Mouse (Mus musculus) forebrain, embryonic 14.5 days (tissue): ENCODE results near the gene RPS10-NUDT3. TPM values are rescaled to one million over a fixed set of nuclear protein-coding genes. Genes with fewer than 3 reads are reported as not detected.

Source experiments
- ATAC-seq: fragments of 200-750 bp; cut with Nextera tagmentation; 2 replicates; pipeline ENCODE4 v1.8.0; 2017; ENCODE audit warnings: mild to moderate bottlenecking, moderate library complexity
- DNase-seq: peaks from one replicate; pipeline ENCODE4 v3.0.0-alpha.2; 2015; ENCODE audit warnings: low spot score
- H3K27ac ChIP-seq: fragments of 300-500 bp; sonication (generic); 2 replicates; pipeline ENCODE4 v1.5.1; 2014; ENCODE audit warnings: low read depth, mild to moderate bottlenecking, control low read depth, low read length, moderate library complexity
- H3K27me3 ChIP-seq: fragments of 300-500 bp; sonication (generic); replicated peaks from 2 replicates; pipeline ENCODE4 v1.6.1; 2014; ENCODE audit warnings: low read length, control low read depth, mixed read lengths; ENCODE audit not compliant: control insufficient read depth, insufficient read depth
- H3K36me3 ChIP-seq: fragments of 300-500 bp; sonication (generic); 2 replicates; pipeline ENCODE4 v1.6.1; 2014; ENCODE audit warnings: low read length, control low read depth; ENCODE audit not compliant: control insufficient read depth, insufficient read depth
- H3K4me1 ChIP-seq: fragments of 300-500 bp; sonication (generic); 2 replicates; pipeline ENCODE4 v1.6.1; 2014; ENCODE audit warnings: antibody characterized with exemption, low read length, control low read depth; ENCODE audit not compliant: control insufficient read depth, insufficient read depth
- H3K4me2 ChIP-seq: fragments of 300-500 bp; sonication (generic); 2 replicates; pipeline ENCODE4 v1.6.1; 2014; ENCODE audit warnings: mild to moderate bottlenecking, control low read depth, low read length
- H3K4me3 ChIP-seq: fragments of 300-500 bp; sonication (generic); 2 replicates; pipeline ENCODE4 v1.5.1; 2014; ENCODE audit warnings: low read depth, low read length, control low read depth
- H3K9ac ChIP-seq: fragments of 300-500 bp; sonication (generic); 2 replicates; pipeline ENCODE4 v1.6.1; 2014; ENCODE audit warnings: mild to moderate bottlenecking, low read length, control low read depth, moderate library complexity
- H3K9me3 ChIP-seq: fragments of 300-500 bp; sonication (generic); replicated peaks from 2 replicates; pipeline ENCODE4 v1.6.1; 2016; ENCODE audit warnings: low read length, control low read depth, mixed read lengths; ENCODE audit not compliant: control insufficient read depth
- WGBS: fragments of 180-500 bp; shearing (Covaris S2); extraction: QIAGEN DNeasy Blood & Tissue Kit; methylation state at CpG from one replicate; pipeline ENCODE4 v1.1.7; 2014; 5-methylcytosine and 5-hydroxymethylcytosine counted together
- polyA plus RNA-seq: library from polyadenylated mRNA; unstranded; fragments of >200 nt; fragmentation: Nextera tagmentation; extraction: Ambion mirVana; gene quantifications from 2 replicates; pipeline ENCODE4 v1.2.1, GENCODE M21; 2014

The RPS10-NUDT3 gene
- polyA plus RNA-seq, 1 experiment from 2014 or later: not detected

GRCm38 (mm10) chr17:27565163-27565941 lies 69.7 kb downstream of the RPS10-NUDT3 start, which contains the start of gene AI413582:
TSS of gene AI413582 (minus strand) at chr17:27565756.
- DNase-seq: peak; percentile 94
- ATAC-seq: peak; percentile 96

GRCm38 (mm10) chr17:27564391-27565162 lies 70.4 kb downstream of the RPS10-NUDT3 start:
- no peaks in the 10 kb centered on the region for H3K27me3 ChIP-seq
- H3K9me3 ChIP-seq: no peaks in the 10 kb centered on the region
- DNase-seq (no peak), ATAC-seq (no peak)
- H3K9ac ChIP-seq: peak overlapping the region; percentile 75
- peak overlapping the region; percentile 56 for H3K4me3 ChIP-seq
- peaks cover 5% of the 10 kb centered on the region; the same call in 1 of the 2 replicates for H3K4me1 ChIP-seq
- H3K36me3 ChIP-seq: peaks cover 18% of the 10 kb centered on the region; the same call in 1 of the 2 replicates
- 0 out of 2 replicates have a peak overlapping the region, but pooled peaks have one; percentile 44 for H3K27ac ChIP-seq
- 11% methylated on average over 20 of the region's 20 CpGs for WGBS
- peak overlapping the region; percentile 92 for H3K4me2 ChIP-seq

More at GRCm38 (mm10) chr17:27565163-27565941, 69.7 kb downstream of the RPS10-NUDT3 start, which contains the start of gene AI413582:
- Histone ChIP-seq H3K27ac (peak within 1 kb of the TSS; percentile 44; the same call in 1 of the 2 replicates), H3K36me3 (peaks cover 14% of the 10 kb centered on the region; the same call in 1 of the 2 replicates), H3K27me3 (no peaks in the 10 kb centered on the region), H3K4me1 (peaks cover 5% of the 10 kb centered on the region; the same call in 1 of the 2 replicates), H3K4me3 (peak within 1 kb of the TSS; percentile 56), H3K4me2 (peak within 1 kb of the TSS; percentile 92), H3K9ac (peak within 1 kb of the TSS; percentile 75), H3K9me3 (no peaks in the 10 kb centered on the region)
- WGBS: under 1% methylated on average over 56 of the region's 58 CpGs

- Histone ChIP-seq H3K36me3 (peaks cover 18% of the 10 kb centered on the region; the same call in 1 of the 2 replicates), H3K4me3 (no peak overlapping the region), H3K9ac (no peak overlapping the region), H3K27me3 (no peaks in the 10 kb centered on the region), H3K4me1 (peaks cover 7% of the 10 kb centered on the region), H3K9me3 (no peaks in the 10 kb centered on the region), H3K4me2 (no peak overlapping the region), H3K27ac (no peak overlapping the region)
- no peak for ATAC-seq
- whole genome bisulfite sequencing: 53% methylated on average over 7 of the region's 7 CpGs
- DNase-seq: no peak
Measured at GRCm38 (mm10) chr17:27563771-27564244, 71.2 kb downstream of the RPS10-NUDT3 start.

GRCm38 (mm10) chr17:27561809-27562526 lies 73.1 kb downstream of the RPS10-NUDT3 start:
- ATAC-seq: no peak
- H3K4me1 ChIP-seq: peaks cover 20% of the 10 kb centered on the region

GRCm38 (mm10) chr17:27560926-27561480 lies 74.0 kb downstream of the RPS10-NUDT3 start:
- Histone ChIP-seq H3K4me2 (no peak overlapping the region), H3K27me3 (no peaks in the 10 kb centered on the region), H3K9me3 (no peaks in the 10 kb centered on the region), H3K36me3 (peaks cover 18% of the 10 kb centered on the region; the same call in 1 of the 2 replicates), H3K27ac (no peak overlapping the region), H3K9ac (no peak overlapping the region), H3K4me1 (peaks cover 20% of the 10 kb centered on the region), H3K4me3 (no peak overlapping the region)
- 88% methylated on average over 13 of the region's 13 CpGs for WGBS
- no peak for ATAC-seq
- DNase-seq: no peak

More at GRCm38 (mm10) chr17:27561809-27562526, 73.1 kb downstream of the RPS10-NUDT3 start:
- no peaks in the 10 kb centered on the region for H3K9me3 ChIP-seq
- 72% methylated on average over 9 of the region's 11 CpGs for WGBS
- H3K27me3 ChIP-seq: no peaks in the 10 kb centered on the region
- DNase-seq: no peak
- peaks cover 18% of the 10 kb centered on the region; the same call in 1 of the 2 replicates for H3K36me3 ChIP-seq
- H3K4me3 ChIP-seq: no peak overlapping the region
- H3K27ac ChIP-seq: no peak overlapping the region
- no peak overlapping the region for H3K9ac ChIP-seq
- no peak overlapping the region for H3K4me2 ChIP-seq

GRCm38 (mm10) chr17:27559596-27559995 lies 75.4 kb downstream of the RPS10-NUDT3 start:
- no peak overlapping the region for H3K27ac ChIP-seq
- peaks cover 18% of the 10 kb centered on the region; the same call in 1 of the 2 replicates for H3K36me3 ChIP-seq
- H3K4me3 ChIP-seq: no peak overlapping the region
- DNase-seq (no peak), ATAC-seq (no peak)
- no peak overlapping the region for H3K4me2 ChIP-seq
- H3K9ac ChIP-seq: no peak overlapping the region
- H3K4me1 ChIP-seq: peaks cover 18% of the 10 kb centered on the region
- H3K9me3 ChIP-seq: no peaks in the 10 kb centered on the region
- WGBS: 73% methylated on average over 12 of the region's 12 CpGs
- H3K27me3 ChIP-seq: no peaks in the 10 kb centered on the region

- H3K9ac ChIP-seq: no peak overlapping the region
- 0 out of 2 replicates have a peak overlapping the region, but pooled peaks have one; percentile 81 for H3K4me3 ChIP-seq
- peaks cover 17% of the 10 kb centered on the region; the same call in 1 of the 2 replicates for H3K36me3 ChIP-seq
- WGBS: 3% methylated on average over 5 of the region's 5 CpGs
- peaks cover 18% of the 10 kb centered on the region for H3K4me1 ChIP-seq
- DNase-seq (no peak), ATAC-seq (no peak)
- H3K4me2 ChIP-seq: peak overlapping the region; percentile 90
- no peak overlapping the region for H3K27ac ChIP-seq
- H3K9me3 ChIP-seq: no peaks in the 10 kb centered on the region
- H3K27me3 ChIP-seq: no peaks in the 10 kb centered on the region
Measured at GRCm38 (mm10) chr17:27558845-27559244, 76.2 kb downstream of the RPS10-NUDT3 start.
